Mouse (Mus musculus) lung, postnatal 36 days (tissue): ENCODE data around the gene Adgrf3.
"Not testable (repeated sequence)": the region's sequence is repeated elsewhere in the genome, so short reads cannot be mapped to it uniquely, and the experiment has no call there.

Experiments
- DNase-seq: peaks from one replicate; pipeline ENCODE4 v3.0.0; 2022; ENCODE audit warnings: mixed read lengths

Adgrf3 gene

DNA sequence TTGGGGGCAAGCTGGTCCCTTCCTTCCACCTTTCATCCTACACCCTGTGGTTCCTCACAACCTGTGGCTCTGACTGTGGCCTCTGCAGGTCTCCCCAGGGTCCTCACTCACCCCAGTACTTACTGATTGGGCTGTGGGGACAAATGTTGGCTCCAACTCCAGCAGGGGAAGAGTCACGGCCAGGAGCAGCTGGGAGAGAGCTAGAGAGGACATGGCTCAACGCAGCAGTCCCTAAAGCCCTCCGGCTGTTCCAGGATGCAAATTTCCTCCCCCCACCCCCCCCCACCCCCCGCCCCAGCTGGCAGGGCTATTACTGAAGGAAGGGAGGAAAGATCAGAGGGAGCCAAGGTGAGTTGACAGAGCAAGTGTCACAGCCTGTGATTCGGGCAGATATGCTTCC lies at the start of gene Adgrf3:
TSS of gene Adgrf3 (minus strand) at position 230 of the 400 bp plus-strand sequence.
- DNase-seq, result no peak

DNA sequence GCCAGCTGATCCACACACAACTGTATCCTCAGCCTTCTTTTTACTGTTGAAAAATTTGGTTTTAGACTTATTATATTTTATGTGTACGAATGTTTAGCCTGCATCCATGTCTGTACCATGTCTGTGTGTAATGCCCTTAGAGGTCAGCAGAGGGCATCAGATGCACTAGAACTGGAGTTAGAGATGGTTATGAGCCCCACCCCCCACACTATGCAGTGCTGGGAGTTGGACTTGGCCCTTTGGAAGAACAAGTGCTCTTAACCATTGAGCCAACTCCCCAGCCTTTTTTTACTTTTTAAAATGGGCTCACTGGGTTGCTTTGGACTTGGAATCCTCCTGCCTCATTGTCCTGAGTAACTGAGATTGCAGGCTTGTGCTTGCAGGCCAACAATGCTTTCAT lies 42.1 kb upstream of the Adgrf3 start:
- DNase-seq, result no peak

GRCm38 (mm10) chr5:30245861-30246416 lies 40.4 kb upstream of the Adgrf3 start:
- no peak for DNase-seq

GRCm38 (mm10) chr5:30243741-30244140 lies 38.2 kb upstream of the Adgrf3 start:
- DNase-seq, result no peak

- no peak for DNase-seq
These were observed 36.9 kb upstream of the Adgrf3 start for GRCm38 (mm10) chr5:30242410-30242809.

- DNase-seq, result no peak
These were observed 35.0 kb upstream of the Adgrf3 start for GRCm38 (mm10) chr5:30240552-30240951.

- DNase-seq, result no peak
These were observed 33.0 kb upstream of the Adgrf3 start for GRCm38 (mm10) chr5:30238533-30238932.

DNA sequence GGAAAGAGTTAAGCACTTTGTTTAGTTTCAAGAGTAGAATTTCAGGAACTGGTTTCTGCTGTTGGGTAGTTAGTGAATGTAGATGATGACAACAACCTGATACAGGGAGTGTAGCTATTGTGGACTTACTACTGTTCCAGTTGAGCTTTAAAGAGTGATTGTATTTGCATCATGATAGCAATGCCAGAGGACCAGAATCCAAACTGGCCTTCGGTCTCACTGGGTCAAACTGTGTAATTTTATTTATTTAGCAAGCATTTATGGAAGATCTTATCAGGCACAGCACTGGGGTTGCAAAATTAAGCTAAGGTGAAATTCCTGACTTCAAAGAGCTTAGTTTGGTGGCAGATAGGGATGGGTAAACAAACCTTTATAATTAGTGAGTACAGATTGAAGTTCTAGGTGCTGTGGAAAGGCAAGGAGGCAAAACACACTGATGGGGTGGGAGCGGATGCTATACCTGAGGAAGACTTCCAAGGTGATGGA lies 30.2 kb upstream of the Adgrf3 start:
- DNase-seq, result no peak

DNA sequence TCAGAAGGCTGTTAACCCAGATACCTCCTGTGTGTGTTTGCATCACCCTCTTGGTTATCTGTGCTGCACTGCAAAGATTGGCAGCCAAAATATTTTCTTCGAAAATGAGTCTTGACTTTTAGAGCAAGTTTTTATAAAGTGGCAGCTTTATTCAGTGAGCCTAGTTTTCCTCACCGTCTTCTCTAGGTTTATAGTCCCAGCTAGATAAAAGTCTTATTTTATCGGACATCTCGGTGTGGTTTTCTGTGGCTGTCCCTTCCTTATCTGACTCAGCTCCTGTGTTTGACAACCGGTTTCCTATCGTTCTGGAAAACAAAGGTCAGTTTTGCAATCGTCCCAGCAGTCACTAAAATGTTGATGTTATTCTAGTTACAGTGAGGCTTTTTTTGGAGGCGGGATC lies 28.5 kb upstream of the Adgrf3 start:
- no peak for DNase-seq

- DNase-seq, result no peak
These were observed 27.5 kb upstream of the Adgrf3 start for GRCm38 (mm10) chr5:30233042-30233441.

DNA sequence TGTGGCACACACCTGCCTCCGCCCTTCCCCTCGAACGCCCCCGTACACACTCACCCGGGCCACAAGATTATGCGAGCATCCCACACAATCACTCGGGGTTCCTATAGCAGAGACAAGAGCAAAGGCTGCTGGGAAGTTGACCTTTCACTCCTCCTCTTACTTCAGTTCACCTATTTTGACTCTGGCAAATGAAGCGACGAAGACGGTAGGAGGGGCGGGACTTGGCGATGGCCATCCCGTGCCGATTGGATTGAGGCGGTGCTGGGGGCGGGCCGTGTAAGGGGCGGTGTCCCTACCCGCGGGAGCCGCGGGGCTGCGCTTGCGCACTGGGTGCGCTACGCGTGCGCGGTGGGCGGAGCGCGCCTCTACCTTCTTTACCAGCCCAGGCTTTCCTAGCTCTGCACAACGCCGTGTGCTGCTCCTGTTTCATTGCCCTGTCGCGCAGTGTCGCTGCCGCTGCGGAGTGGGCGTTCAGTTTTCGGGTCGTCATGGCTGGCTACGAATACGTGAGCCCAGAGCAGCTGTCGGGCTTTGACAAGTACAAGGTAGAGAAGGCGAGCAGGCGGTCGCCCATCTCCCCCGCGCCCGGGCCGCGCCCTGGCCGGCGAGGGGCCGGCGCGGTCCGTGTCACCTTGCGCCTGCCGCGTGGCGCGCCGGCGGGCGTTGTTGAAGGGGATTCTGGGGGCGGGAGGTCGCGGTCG lies 26.9 kb upstream of the Adgrf3 start, which contains the start of gene Selenoi:
TSS of gene Selenoi (plus strand) at position 311 of the 701 bp plus-strand sequence.
- DNase-seq, result peak; percentile 100

DNA sequence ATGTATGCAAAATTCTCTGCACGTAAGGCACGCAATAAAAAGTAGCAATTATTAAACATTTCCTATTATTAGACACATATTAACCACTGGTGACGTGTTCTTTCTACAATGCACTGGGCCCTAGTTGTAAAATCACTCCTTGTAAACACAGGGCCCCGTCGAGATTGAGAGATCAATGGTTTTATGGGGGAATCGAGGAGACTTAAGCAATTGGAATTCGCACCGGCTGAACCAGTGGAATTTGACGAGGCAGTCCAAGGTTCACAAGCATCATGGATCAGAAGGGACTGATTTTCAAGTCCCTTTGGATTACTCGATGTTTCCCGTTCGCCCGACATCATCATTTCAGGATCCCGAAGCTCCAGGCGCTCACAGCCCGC lies 26.4 kb upstream of the Adgrf3 start:
- no peak for DNase-seq

DNA sequence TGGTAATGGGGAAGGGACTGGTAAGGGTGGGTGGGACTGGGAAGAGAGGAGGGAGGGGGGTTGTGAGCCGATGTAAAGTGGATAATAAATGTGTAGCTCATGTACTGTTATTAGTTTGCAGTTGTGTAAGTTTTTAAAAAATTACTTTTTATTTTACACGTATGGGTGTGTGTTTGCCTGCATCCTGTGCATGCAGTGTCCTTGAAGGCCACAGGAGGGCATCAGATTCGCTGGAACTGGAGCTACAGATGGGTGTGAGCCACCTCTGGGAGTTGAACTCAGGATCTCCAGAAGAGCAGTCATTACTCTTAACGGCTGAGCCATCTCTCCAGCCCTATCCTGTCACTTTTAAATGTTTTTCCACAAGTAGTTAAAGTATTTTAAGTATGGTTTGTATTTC lies 25.4 kb upstream of the Adgrf3 start:
- DNase-seq, result peak; percentile 58

DNA sequence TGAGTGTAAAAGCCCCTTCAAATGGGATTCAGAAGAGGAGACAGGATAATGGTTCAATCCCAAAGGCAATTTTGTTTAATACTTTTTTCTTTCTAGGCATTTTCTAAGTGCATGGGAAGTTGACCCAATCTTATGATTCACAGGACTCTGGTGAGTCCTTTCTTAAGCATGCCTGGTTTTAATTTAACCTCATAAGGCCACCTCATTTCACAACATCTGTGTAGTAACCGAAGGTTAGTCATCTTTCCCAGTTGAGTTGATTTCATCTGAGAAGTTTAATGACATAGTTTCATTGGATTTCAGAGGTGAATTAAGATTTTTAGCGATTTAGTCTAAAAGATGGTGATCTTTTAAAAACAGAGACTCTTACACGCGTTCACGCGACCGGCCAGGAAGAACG lies 17.2 kb upstream of the Adgrf3 start:
- DNase-seq, result no peak

GRCm38 (mm10) chr5:30220666-30221065 lies 15.1 kb upstream of the Adgrf3 start:
- DNase-seq, result no peak

- DNase-seq, result no peak
These were observed 14.2 kb upstream of the Adgrf3 start for GRCm38 (mm10) chr5:30219715-30220114.

- no peak for DNase-seq
These were observed 10.4 kb upstream of the Adgrf3 start for GRCm38 (mm10) chr5:30215970-30216369.

GRCm38 (mm10) chr5:30214889-30215288 lies 9.4 kb upstream of the Adgrf3 start:
- peak; percentile 77 for DNase-seq

DNA sequence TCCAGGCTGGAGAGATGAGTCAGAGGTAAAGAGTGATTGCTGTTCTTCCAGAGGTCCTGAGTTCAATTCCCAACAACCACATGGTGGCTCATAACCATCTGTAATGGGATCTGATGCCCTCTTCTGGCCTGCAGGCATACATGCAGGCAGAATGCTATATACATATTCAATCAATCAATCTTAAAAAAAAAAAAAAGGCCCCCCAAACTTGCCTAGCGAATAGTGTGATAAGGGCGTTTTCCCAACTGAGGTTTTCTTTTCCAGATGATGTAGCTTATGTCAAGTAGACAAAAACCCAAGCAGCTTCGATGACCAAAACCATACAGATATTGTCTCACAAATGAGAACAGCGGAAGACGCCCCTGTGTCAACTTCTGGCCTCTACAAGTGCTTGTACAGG lies 5.2 kb upstream of the Adgrf3 start:
- not testable (repeated sequence) for DNase-seq

DNA sequence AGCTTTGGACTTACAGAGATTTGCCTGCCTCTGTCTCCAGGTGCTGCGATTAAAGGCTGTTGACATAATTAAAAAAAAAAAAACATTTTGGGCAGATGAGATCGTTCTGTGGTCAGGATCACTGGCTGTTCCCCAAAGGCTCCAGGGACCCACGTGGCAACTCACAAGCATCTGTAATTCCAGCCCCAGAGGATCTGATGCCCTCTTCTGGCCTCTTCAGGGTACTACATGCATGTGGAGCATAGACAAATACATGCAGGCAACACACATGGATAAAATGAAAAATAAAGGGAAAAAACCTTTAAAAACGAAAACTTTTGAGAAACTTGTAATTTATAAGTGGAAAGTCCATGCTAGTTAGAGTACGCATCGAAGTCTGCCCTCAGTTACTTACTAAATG lies 1.8 kb upstream of the Adgrf3 start:
- peak; percentile 60 for DNase-seq

GRCm38 (mm10) chr5:30205034-30205433 lies 488 bp downstream of the Adgrf3 start:
- DNase-seq, result no peak

DNA sequence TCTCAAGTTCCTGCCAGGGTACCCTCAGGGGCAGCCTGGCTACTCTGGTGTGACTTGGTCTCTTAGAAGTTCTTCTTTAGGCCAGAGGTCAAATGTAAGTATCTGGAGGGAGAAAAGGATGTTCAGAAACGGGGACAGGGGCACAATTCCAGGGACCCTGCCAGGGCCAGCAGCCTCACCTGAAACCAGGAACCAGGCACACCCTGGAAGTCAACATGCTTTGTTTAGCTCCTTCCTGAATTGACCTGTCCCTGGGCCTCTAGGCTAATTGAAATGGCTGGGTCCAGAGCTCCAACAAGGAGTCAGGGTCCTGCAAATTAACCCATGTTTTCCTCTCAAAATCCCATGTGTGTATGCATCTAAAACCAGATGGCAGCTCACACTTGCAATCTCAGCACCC lies 1.1 kb downstream of the Adgrf3 start:
- DNase-seq, result no peak

DNA sequence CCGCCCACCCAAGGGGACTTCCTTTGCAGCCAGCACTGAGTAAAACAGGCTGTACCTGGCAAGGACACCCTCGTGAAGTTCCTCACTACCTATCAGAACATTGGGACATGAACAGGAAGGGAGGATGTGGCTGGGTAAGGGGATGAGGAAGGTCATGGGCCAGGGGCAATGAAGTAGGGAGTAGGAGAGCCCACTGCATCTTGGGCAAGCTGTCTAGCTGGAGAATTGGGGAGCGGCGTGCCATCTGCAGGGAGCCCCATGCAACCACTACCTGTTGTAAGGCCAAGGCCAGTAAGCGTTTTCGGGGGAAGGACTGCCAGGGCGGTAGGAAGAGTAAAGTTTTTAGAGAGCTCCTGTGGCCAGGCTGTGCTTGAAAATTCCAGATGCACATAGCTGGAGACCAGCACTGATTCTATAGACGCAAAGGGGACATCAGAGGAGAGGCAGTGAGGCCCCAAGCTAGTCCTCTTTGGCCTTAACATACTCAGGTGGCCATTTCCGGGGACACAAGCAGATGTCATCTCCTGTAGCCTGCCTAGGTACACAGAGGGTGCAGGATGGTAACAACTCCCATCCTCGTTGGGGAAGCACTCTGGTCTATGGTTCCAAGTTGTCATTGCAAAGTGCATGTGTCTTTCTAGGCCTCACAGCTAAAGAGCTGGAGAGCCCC lies 2.2 kb downstream of the Adgrf3 start:
- DNase-seq, result no peak

- no peak for DNase-seq
These were observed 3.3 kb downstream of the Adgrf3 start for GRCm38 (mm10) chr5:30202221-30202620.
